Mouse (Mus musculus) adrenal gland, postnatal 14 days (tissue): Measurements from ENCODE around the gene Tsks. TPM values are rescaled to one million over a fixed set of nuclear protein-coding genes. Genes with fewer than 3 reads are reported as not detected.

Experiments
- DNase-seq: peaks from one replicate; pipeline ENCODE4 v3.0.0; 2021; ENCODE audit warnings: mixed read lengths
- long read RNA-seq, 2 experiments: library from polyadenylated mRNA; stranded (forward); transcript quantifications; one replicate each; pipeline ENCODE4 v2.0.0; 2021
- total RNA-seq: library from RNA; stranded (reverse); gene quantifications from 2 replicates; pipeline ENCODE4 v1.2.3, GENCODE M21; 2021

Gene Tsks
- not detected in 2 replicates for total RNA-seq
- long read RNA-seq, experiment 1, partial matches to known transcripts, result 1 of 1 reads
- long read RNA-seq, experiment 1, other reads (novel, unspliced or antisense), result 0 of 1 reads
- long read RNA-seq, experiment 2, partial matches to known transcripts, result 0 of 1 reads
- long read RNA-seq, experiment 2, other reads (novel, unspliced or antisense), result 1 of 1 reads

GRCm38 (mm10) chr7:44942904-44943303 is at the start of gene Tsks:
TSS of gene Tsks (plus strand) at chr7:44943204.
- no peak for DNase-seq

DNA sequence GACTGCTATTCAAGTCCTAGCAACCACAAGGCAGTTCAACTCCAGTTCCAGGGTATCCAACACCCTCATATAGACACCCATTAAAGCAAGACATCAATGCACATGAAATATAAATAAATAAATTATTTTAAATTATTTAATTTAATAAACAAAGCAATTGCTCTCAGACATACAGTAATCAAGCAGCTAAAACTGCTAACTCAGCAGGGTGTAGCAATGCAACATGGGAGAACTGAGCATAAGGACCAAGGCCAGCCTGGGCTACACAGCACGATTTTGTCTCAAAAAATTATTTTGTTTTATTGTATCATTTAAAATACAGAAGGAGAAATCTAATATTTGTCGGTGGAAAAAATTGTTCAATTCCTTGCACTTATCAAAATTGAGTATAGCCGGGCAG is 48.8 kb upstream of the Tsks start:
- DNase-seq, result no peak

GRCm38 (mm10) chr7:44895206-44895592 is 47.8 kb upstream of the Tsks start:
- no peak for DNase-seq

DNA sequence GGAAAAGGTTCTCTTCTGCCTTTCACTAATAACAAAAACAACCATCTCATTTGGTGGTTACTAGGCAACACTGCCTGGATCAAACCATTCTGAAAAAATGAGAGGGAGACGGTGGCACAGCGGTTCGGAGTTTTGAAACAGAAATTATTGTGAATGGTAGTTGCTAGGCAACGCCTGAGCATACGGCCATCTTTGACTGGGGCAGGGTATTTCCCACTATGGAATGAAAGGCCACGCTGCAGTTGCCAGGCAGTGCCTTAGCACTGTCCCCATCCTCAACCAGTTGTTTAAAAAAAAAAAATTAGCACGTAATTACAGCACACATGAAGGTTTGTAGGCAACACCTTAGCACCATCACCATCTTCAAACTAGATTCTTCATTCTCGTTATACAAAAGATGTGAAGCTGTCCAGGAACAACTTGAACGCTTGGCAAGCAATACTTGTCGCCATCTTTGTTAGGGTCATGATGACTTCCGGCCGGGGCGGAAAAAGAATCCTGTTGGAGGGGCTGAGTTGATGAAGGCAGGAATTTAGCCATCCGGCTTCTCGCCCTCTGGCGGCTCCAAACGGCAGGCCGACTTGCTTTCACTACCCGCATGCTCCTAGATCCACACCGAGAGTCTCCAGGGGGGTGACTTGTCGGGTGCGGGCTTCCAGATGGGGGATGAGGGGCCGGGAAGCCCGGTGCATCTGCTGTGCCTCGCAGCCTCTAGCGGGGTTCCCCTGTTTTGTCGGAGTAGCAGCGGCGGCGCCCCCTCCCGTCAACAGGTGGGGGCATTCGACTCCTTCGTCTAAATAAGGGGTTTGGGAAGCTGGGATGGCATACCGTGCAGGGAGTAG is 47.2 kb upstream of the Tsks start, which contains the start of gene Fuz:
Gene Fuz (plus strand): TSS at position 487 of the 842 bp plus-strand sequence.
- DNase-seq, result peak; percentile 94

DNA sequence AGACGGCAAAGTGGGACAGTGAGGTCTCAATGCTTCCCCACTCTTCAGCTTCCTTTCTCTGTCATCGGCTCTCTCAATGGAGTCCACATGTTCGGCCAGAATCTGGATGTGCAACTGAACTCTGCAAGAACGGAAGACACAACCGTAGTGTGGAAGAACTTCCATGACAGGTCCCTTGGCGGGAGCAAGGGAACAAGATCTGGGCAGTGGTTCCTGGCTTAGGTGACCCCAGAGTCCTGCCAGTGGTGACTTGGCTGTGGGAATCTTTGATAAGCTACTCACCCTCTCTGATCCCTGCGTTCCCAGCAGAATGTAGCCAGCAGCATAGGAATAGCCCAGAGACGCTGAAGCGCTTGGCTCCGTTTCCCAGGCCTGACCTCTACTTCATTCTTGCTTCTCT is 46.5 kb upstream of the Tsks start:
- DNase-seq, result peak; percentile 41

- peak; percentile 70 for DNase-seq
Measured at GRCm38 (mm10) chr7:44898607-44899006, 44.4 kb upstream of the Tsks start.

DNA sequence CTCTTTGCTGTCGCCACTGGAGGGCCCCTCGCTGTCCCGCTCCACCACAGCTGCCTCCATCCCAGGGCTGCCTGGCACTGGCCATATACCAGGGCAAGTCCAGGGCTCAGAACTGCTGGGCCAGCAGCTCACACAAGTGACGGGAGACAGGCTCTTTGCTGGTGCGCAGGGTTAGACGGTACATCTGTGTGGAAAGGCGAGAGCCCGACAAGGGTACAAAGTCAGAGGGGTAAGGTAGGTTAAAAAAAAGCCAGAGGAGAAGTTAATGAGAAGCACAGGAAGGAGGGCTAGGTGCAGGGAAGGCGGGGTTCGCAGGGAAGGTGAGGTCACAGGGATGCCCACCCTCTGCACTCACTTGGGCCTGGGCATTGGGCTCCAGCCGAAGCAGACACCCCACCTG is 42.4 kb upstream of the Tsks start:
- no peak for DNase-seq

GRCm38 (mm10) chr7:44901230-44901722 is 41.7 kb upstream of the Tsks start:
- DNase-seq, result peak; percentile 71

- DNase-seq, result no peak
Measured at GRCm38 (mm10) chr7:44905430-44905829, 37.6 kb upstream of the Tsks start.

DNA sequence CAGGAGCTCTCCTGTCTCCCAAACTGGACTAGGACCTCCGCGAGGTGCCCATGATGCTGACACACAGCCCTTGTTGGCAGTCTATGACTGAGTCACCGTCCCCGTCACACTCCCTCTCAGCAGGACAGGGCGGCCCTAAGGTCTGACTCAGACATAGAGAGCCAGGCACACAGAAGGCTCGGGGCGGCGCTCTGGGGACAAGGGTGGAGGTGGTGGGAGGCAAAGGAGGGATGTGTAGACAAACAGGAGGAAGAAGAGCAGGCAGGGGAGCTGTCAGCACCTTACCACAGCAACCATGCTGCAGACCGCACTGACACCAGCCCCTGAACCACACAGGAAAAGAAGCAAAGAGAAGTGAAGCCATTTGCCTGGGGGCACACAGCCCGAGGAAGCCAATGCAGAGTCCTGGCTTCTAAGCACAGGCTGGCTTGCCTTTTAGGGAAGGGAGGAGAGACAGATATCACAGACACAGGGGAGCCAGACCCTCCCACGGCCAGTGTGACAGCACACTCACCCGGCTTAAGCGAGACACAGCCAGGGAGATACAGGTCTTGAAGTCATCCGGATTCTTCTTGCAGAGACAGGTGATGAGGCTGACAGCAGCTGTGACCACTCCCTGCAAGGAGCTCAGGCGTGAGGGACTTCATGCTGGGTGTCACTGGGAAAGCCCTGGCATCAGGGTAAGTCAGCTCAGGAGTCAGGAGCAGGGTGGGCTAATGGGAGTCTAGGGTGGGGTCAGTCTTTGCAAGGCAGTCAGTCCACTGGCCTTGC is 34.1 kb upstream of the Tsks start:
- DNase-seq, result peak; percentile 86

DNA sequence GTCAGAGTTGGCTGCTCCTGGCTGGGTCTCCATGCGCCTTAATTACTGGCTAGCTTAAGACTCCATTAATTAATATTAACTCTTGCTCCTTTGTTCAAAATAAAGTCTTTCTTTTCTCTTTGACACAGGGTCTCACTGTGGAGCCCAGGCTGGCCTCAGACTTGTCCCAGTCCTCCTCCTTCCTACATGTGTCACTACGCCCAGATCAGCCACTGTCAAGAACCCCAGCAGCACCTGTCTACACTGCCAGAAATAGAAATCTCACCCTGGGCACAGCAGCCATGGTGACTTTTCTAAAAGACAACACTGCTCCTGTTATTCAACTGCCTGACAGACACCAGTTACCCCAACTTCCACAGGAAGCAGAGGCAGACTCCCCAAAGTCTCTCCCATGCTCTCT is 28.6 kb upstream of the Tsks start:
- no peak for DNase-seq

DNA sequence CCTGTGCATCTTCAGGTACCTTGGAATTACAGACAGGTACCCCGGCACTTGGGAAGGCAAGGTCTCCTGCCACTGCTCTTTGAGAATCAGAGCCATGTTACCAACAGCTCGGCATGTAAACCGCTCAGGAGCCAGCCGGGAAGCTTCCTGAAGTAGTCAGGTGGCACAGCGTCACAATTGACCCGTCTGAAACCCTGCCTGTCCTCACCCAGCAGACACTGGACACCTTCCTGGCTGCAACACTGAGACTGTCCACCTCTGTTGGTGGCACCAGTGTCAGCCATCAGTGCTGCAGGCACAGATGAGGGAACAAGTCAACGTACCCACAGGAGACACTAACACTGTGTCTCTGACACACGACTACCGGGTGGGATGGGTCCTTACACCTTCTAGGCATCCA is 27.7 kb upstream of the Tsks start:
- no peak for DNase-seq

DNA sequence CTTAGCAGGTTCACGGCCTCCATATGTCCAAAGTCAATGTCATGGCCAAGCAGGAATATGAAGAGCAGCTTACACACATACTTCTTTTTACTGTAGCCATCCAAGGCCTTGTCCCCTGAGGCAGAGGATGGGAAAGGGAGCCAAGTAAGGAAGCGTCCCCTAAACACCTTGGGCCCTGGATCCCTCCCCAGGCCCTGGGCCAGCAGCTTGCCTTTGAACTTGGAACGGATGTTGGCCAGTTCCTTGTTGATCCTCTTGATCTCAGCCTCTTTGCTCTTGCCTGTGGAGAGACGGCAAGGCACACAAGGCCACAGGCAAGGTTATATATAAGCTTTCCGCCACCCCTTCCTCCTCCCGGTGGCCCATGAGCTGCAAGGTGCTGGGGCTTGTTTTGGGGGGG is 26.8 kb upstream of the Tsks start:
- DNase-seq, result peak; percentile 58

DNA sequence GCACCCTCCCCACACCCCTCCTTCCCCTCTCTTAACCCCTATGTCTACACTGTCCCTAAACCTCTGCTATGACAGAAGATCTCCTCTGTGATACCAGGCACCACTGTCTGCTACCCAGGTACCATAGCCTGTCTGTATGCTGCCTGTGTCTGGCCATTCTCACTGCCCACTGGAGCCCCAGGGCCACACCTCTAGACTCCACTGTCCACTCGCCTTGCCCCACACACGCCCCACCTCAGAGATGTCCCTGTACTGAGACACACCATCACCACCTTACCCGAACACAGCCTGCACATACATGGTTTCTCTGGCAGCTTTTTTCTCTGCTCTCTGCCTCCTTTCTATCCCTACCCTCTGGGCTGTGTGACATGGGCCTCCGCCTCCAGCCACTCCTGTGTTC is 26.1 kb upstream of the Tsks start:
- no peak for DNase-seq

DNA sequence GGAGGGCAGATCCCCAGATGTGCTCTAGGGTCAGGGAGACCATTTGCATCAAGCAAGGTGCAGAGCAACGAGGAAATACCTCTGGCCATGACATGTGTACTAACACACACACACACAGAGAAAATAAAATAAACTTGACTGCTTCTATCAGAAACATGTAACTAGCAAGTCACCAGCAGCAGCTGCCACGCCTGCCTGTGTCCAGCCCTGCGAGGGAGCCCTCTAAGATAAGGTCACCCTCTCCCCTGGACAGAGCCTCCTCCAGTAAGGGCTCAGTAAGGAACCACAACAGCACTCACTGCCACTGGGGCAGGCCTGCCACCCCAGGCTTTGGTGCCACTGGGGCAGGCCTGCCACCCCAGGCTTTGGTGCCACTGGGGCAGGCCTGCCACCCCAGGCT is 24.8 kb upstream of the Tsks start:
- no peak for DNase-seq

GRCm38 (mm10) chr7:44919127-44919526 is 23.9 kb upstream of the Tsks start:
- DNase-seq, result no peak

DNA sequence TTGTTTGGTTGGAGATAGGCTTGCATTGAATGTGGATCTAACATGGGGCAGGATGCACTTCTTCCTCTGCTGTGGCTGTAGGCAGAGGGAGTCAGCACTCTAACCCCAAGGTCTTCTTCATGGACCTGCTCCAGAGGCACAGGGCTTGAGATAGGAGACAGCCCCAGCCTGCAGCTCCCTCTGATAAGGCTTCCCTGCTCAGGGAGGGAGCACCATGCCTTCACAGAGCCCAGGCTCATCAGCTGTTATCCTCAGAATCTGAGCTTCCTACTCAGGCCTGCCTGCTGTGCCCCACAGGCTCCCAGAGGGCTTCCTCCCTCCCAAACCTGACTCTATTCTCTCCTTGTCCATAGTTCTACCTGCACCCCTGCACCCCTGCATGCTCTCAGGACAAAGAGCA is 20.5 kb upstream of the Tsks start:
- no peak for DNase-seq

DNA sequence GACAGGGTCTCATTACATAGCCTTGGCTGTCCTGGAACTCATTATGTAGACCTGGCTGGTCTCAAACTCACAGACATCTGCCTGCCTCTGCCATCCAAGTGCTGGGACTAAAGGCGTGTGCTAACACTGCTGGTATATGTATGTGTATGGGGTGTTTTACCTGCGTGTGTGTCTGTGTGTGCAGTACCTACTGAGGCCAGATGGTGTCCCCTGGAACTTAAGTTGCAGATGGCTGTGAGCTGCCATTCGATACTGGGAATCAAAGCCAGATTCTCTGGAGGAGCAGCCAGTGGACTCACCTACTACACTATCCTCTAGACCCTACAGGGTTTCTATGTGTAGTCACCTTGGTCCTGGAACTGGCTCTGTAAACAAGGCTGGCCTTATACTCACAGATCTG is 17.5 kb upstream of the Tsks start:
- peak; percentile 52 for DNase-seq

DNA sequence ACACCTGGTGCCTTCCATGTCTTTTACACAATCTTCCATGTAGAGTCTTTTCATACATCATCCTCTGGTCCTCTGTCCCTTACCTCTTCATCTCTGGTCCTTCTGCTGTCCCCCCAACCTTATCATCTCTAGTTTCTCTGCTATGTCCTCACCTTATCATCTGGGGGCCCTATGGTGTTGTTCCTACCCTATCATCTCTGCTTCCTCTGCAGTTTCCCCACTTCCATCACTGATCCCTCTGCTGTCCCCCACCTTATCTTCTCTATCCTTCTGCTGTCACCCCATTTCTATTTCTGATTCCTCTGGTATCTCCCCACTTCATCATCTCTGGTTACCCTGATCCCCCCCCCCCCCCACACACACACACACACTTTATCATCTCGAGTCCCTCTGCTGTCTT is 14.4 kb upstream of the Tsks start:
- no peak for DNase-seq

DNA sequence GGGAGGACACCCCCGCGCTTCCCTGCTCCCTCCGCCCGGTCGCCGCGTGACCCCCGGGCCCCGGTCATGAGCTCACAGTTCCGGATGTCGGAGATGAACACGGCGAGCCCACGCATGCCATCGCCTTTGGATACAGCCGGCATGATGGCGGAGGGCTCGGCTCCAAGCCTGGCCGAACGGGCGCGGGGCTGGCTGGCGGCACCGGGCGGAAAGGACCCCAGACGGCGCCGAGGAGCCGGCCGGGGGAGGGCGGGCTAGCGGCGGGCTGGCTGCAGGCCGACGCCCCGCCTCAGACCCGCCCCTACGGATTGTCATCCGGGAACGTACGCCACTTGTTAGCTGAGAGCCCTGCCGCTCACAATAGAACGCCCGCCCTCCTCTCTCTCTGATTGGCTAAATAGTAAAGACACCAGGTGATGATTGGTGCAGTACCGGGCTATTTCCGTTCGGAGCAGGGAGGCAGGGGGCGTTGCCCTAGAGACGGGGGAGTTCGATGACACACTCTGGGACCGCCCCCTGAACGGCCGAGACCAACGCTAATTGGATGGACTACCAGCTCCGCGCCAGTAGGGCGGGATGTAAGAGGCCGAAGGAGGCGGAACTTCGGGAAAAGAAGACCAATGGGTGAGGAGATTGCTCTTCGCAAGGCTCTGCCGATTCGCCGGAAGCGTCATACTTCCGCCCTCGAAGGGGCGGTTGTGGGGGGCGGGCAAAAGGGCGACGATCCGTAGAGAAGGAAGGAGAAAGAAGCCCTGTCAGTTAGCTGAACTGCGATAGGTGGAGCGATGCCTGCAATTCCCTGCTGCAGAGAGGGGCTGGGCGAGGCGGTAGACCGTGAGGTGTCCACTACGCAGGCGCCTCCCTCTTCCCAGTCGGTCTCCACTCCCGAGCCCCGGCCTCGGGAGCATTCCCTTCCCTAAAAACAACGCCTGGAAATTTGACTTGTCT is 13.5 kb upstream of the Tsks start, which contains the start of gene Ap2a1:
Gene Ap2a1 (minus strand): TSS at position 293 of the 948 bp plus-strand sequence.
- peak; percentile 100 for DNase-seq

DNA sequence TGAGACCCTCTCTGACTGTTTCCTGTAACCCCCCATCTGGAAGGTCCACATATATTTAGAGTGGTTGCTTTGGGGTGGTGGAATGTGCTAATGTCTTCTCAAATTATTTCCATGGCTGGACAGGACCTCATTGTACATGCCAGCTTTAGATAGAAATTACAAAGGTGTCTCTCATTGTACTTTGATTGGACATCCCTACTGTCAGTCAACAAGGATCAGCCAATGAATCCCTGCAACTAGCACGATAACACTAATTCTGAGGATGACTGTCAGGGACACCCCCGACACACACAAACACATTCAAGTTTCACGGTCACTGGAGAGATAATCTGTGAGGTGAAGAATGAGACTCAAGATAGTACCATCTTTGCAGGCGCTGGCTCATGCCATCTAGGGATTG is 4.3 kb upstream of the Tsks start:
- no peak for DNase-seq

GRCm38 (mm10) chr7:44949922-44950321 is 6.9 kb downstream of the Tsks start:
- DNase-seq, result no peak
